Mouse (Mus musculus) spleen, postnatal 10 days (tissue): ENCODE results near the gene Srsf7.

Source experiments
- DNase-seq, 2 experiments: peaks; one replicate each; pipeline ENCODE4 v3.0.0; 2021 to 2022; ENCODE audit warnings: low spot score in 2 of 2

The Srsf7 gene

DNA sequence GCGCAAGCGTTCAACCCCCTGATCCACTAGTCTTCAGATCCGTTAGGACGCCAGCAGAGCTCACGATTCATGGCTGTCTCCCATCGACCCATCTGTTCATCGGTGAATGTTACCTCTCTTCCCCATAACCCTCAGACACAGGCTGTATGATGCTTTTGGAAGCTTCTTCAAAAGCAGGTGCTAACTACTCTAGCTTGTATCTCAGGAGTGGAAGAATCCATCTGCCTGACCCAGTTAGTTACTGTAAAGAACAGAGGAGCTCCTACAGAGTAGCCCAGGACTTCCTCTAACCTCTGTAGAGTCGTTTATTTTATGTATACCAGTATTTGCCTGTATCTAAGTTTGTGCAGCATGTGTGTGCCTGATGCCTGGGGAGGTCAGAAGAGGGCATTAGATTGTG lies 50.2 kb downstream of the Srsf7 start:
- no peak for DNase-seq

DNA sequence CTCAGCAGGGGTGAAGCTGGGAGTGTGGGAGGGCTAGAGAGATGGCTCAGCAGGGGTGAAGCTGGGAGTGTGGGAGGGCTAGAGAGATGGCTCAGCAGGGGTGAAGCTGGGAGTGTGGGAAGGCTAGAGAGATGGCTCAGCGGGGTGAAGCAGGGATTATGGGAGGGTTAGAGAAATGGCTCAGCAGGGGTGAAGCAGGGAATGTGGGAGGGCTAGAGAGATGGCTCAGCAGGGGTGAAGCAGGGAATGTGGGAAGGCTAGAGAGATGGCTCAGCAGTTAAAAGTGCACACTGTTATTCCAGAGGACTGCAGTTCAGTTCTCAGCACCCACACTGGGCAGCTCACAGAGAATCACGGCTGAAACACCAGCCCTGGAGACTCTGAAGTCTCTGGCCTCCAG lies 53.5 kb downstream of the Srsf7 start:
- no peak for DNase-seq

DNA sequence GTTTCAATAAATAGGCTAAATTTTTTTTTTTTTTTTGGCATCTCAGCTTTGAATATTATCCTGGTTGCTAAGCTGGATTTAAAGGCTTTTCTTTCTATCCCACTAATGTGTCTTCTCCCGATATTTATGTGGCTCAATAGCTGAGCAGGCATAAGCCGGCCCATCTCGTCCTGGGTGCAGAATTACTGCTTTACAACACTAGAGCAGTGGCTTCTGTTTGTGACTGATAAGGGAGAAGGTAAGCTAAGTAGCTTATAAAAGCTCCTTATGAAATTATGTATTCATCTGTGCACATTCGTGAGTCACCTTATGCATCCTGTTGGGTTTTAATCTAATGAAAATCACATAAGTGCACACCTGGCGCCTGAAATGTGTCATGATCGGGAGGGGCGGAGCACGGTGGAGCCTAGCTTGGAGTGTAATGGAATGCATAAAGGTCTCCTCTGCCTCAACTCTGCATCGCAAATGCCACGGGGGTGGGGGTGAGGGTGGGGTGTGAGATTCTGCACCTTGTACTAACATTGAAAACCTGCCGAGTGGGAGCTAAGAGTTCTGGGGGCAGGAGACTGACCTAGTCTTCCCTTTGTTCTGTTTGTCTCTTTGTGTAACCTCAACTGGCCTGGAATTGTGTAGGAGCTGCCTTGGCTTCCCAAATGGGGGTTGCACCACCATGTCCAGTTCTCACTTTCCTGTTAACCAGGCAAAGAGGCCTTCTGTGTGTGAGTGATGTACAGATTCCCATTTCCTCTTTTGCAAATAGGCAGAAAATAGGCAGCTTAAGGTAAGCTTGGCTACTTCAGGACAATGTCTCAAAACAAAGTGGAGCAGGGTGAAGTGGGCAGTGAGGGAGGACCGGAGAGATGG lies 54.1 kb downstream of the Srsf7 start:
- DNase-seq: no peak

DNA sequence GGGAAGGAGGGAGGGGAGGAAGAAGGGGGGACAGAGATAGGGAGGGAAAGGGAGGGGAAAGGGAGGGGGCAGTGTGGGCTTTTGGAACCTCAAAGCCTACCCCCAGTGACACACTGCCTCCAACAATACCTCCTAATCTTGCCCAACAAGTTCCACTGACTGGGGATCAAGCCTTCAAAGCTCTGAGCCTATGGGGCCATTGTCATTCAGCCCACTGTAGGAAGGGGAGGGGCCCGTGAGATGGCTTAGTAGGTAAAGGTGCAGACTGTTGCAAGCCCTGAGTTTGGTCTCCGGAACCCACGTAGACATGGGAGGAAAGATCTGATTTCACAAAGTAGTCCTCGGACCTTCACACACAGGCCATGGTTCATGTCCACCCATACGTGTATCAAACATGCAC lies 55.8 kb downstream of the Srsf7 start:
- no peak for DNase-seq
